ENCODE assay signal across 23 mouse cellular contexts in the genomic region with DNA sequence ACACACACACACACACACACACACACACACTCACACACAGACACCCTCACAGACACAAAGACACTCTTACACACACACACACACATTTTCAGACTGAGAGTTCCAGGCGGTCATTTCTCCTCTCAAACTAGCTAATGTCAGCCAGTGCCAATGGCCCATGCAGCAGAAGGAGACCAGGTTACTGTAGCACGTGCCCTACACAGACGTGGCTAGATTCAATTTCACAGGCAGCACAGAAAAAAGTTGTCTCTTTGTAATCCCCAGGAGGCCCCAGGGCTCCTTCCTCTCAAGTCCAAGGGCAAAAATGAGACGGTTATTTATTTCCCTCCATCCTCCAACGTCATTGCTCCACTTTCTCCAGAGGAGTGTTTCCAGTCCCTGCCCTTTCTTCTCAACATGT. TPM values are rescaled to one million over a fixed set of nuclear protein-coding genes. Genes with fewer than 3 reads are reported as not detected.
DNase-seq lines count a peak whose midpoint lies in the region; ATAC-seq and TF ChIP-seq lines count a peak whose summit lies in the region.
"Had no signal": no experiment of that assay in that cellular context is flagged by ENCODE, and none has a peak within 500 bp of the region (broad histone marks: within the 10 kb centered on the region; RNA-seq: fewer than 3 reads in every experiment).

No protein-coding gene starts in this region.

- in situ Hi-C loops in CH12.LX (cut with MboI; ENCODE audit: low pct_ligation_motif_present, low pct_unique_long_range_greater_than_20kb, low sequenced_read_pairs), result loop anchor here (10.0 kb wide), 3 partner anchors 226 to 354 kb away; no protein-coding TSS in a partner anchor

- TF ChIP-seq RAD21 in CH12.LX (IDR thresholded peaks at IDR 0.05; ENCODE audit: low read depth, low read length), result no peak

- dilution Hi-C loops in CH12.LX (cut with MboI; ENCODE audit: extremely low pct_ligation_motif_present, extremely low pct_unique_long_range_greater_than_20kb, low sequenced_read_pairs), result no loop called here

- no peaks in the 10 kb centered on the region for H3K27me3 ChIP-seq in spleen, adult 2 months (ENCODE audit: control insufficient read depth, insufficient read depth, low read length)
- H3K27me3 ChIP-seq in CH12.LX (replicated peaks), result no peaks in the 10 kb centered on the region
- no peaks in the 10 kb centered on the region for H3K27me3 ChIP-seq in splenic B cell, adult 2 months (ENCODE audit: control insufficient read depth, insufficient read depth, low read length, poor library complexity, severe bottlenecking)
- peaks cover 18% of the 10 kb centered on the region for H3K27me3 ChIP-seq in midbrain, embryonic 13.5 days

- DNase-seq in spleen, adult 2 months (ENCODE audit: low read depth in 1 of 2, low spot score in 2 of 2), result no peak
- no peak for DNase-seq in spleen, adult 18-20 months
- no peak for DNase-seq in CH12.LX (ENCODE audit: extremely low read depth)
- peak; percentile 52 for DNase-seq in splenic B cell, adult 2 months (ENCODE audit: low read depth, low spot score)
- DNase-seq in frontal cortex, postnatal 36 days (ENCODE audit: low spot score in 2 of 2), result no peak
- DNase-seq: adrenal gland, adult 2 months; adrenal gland, adult 8-10 months; adrenal gland, postnatal 10 days; adrenal gland, postnatal 14 days; adrenal gland, postnatal 25 days; adrenal gland, postnatal 36 days; cerebellum, adult 11 months; cerebellum, adult 11-12 months; cerebellum, adult 18-20 months had no signal

- H3K36me3 ChIP-seq in spleen, adult 2 months (ENCODE audit: control insufficient read depth, insufficient read depth, low read length), result peaks cover 32% of the 10 kb centered on the region
- peaks cover 27 to 79% of the 10 kb centered on the region in 2 experiments for H3K36me3 ChIP-seq in CH12.LX (replicated peaks in 1 of 2; ENCODE audit: control insufficient read depth in 1 of 2, insufficient read depth in 1 of 2, low read length in 1 of 2)
- H3K36me3 ChIP-seq in splenic B cell, adult 2 months (ENCODE audit: control insufficient read depth, insufficient read depth, low read length, poor library complexity, severe bottlenecking), result peaks cover 41% of the 10 kb centered on the region
- H3K36me3 ChIP-seq in midbrain, embryonic 13.5 days, result no peaks in the 10 kb centered on the region
- H3K36me3 ChIP-seq: G1E had no signal

- ATAC-seq in megakaryocyte-erythroid progenitor cell, adult 5-6 weeks (replicated peaks; ENCODE audit: low FRiP score, low TSS enrichment, poor library complexity, severe bottlenecking), result no peak
- ATAC-seq in midbrain, embryonic 13.5 days, result no peak
- ATAC-seq: activated CD4-positive, CD25-positive, alpha-beta regulatory T cell, adult 4 months; CD4-positive, CD25-positive, alpha-beta regulatory T cell, adult 4 months; Patski had no signal

- peak overlapping the region; percentile 96 for H3K27ac ChIP-seq in spleen, adult 2 months (ENCODE audit: insufficient read depth, low read length)
- H3K27ac ChIP-seq in CH12.LX (ENCODE audit: insufficient read depth, low read depth), result no peak overlapping the region
- H3K27ac ChIP-seq in bone marrow, adult 2 months (ENCODE audit: control insufficient read depth, insufficient read depth, low read depth, low read length, poor library complexity), result 0 out of 2 replicates have a peak overlapping the region, but pooled peaks have one; percentile 0
- H3K27ac ChIP-seq in midbrain, embryonic 13.5 days, result no peak overlapping the region

- WGBS in spleen, adult 2 months, result 30% methylated on average over 5 of the region's 5 CpGs
- WGBS in bone marrow, adult 2 months, result 33% methylated on average over 5 of the region's 5 CpGs
- WGBS in midbrain, embryonic 13.5 days, result 62% methylated on average over 5 of the region's 5 CpGs

- no peak for TF ChIP-seq CTCF in spleen, adult 2 months (IDR thresholded peaks at IDR 0.05; ENCODE audit: extremely low read depth, insufficient read depth, insufficient read length, insufficient replicate concordance)
- no peak for TF ChIP-seq CTCF in CH12.LX (conservative IDR thresholded peaks at IDR 0.05 in 1 of 2, IDR thresholded peaks at IDR 0.05 in 1 of 2; ENCODE audit: low read depth in 2 of 2, low read length in 2 of 2)
- TF ChIP-seq CTCF in bone marrow, adult 2 months (IDR thresholded peaks at IDR 0.05; ENCODE audit: control insufficient read depth, insufficient read depth, low read length), result no peak

- H3K9me3 ChIP-seq in CH12.LX (replicated peaks; ENCODE audit: low read length), result peaks cover 14% of the 10 kb centered on the region
- no peaks in the 10 kb centered on the region for H3K9me3 ChIP-seq in midbrain, embryonic 13.5 days
- H3K9me3 ChIP-seq: G1E had no signal

- no peaks in the 10 kb centered on the region for H3K79me2 ChIP-seq in CH12.LX (replicated peaks; ENCODE audit: control insufficient read depth, extremely low read depth, insufficient read depth, poor library complexity, severe bottlenecking)

- no peak overlapping the region for H3K9ac ChIP-seq in CH12.LX (ENCODE audit: insufficient read depth, low read depth)
- no peak overlapping the region for H3K9ac ChIP-seq in midbrain, embryonic 13.5 days (replicated peaks)

- no peak overlapping the region for H3K4me2 ChIP-seq in CH12.LX (ENCODE audit: insufficient read depth, low read depth, poor library complexity, severe bottlenecking)
- no peak overlapping the region for H3K4me2 ChIP-seq in midbrain, embryonic 13.5 days (replicated peaks)

- no peak for TF ChIP-seq POLR2A in spleen, adult 2 months (IDR thresholded peaks at IDR 0.05; ENCODE audit: low read depth, low read length)
- no peak for TF ChIP-seq POLR2A in CH12.LX (IDR thresholded peaks at IDR 0.05; ENCODE audit: low read depth, low read length)
- no peak for TF ChIP-seq POLR2A in bone marrow, adult 2 months (IDR thresholded peaks at IDR 0.05; ENCODE audit: borderline replicate concordance, control insufficient read depth, low read depth, low read length)

- no peak for TF ChIP-seq EP300 in CH12.LX (IDR thresholded peaks at IDR 0.05; ENCODE audit: low read length)

- peaks cover 37% of the 10 kb centered on the region; the same call in 1 of the 2 replicates for H3K4me1 ChIP-seq in spleen, adult 2 months (ENCODE audit: control insufficient read depth, insufficient read depth, insufficient read length)
- peaks cover 35 to 96% of the 10 kb centered on the region in 2 experiments for H3K4me1 ChIP-seq in CH12.LX (ENCODE audit: control insufficient read depth in 1 of 2, insufficient read depth in 2 of 2)
- H3K4me1 ChIP-seq in bone marrow, adult 2 months (ENCODE audit: control insufficient read depth, insufficient read depth, low read length), result no peaks in the 10 kb centered on the region; the same call in 1 of the 2 replicates
- no peaks in the 10 kb centered on the region for H3K4me1 ChIP-seq in midbrain, embryonic 13.5 days (replicated peaks)

- no peak overlapping the region for H3K4me3 ChIP-seq in spleen, adult 2 months (ENCODE audit: extremely low read depth, insufficient read depth, insufficient read length)
- no peak overlapping the region for H3K4me3 ChIP-seq in CH12.LX (replicated peaks in 1 of 3; ENCODE audit: low read depth in 2 of 3, low read length in 2 of 3, poor library complexity in 1 of 3)
- H3K4me3 ChIP-seq in bone marrow, adult 2 months (replicated peaks; ENCODE audit: control insufficient read depth, low read depth, low read length), result no peak overlapping the region
- no peak overlapping the region for H3K4me3 ChIP-seq in midbrain, embryonic 13.5 days (replicated peaks)

TF ChIP-seq in CH12.LX, 34 proteins besides CTCF, POLR2A, EP300 and RAD21:
- TF ChIP-seq GABPA (IDR thresholded peaks at IDR 0.05; ENCODE audit: insufficient replicate concordance, low read depth, low read length), result no peak
- TF ChIP-seq ZC3H11A (IDR thresholded peaks at IDR 0.05; ENCODE audit: low read depth, low read length), result no peak
- TF ChIP-seq BHLHE40 (IDR thresholded peaks at IDR 0.05; ENCODE audit: low read depth, low read length), result peak; percentile 75
- TF ChIP-seq RCOR1 (conservative IDR thresholded peaks at IDR 0.05; ENCODE audit: low read depth, low read length), result no peak
TF ChIP-seq in CH12.LX: peak in this region for 1.

RNA-seq across cellular contexts. Expression of gene Pax5, which starts 31.6 kb away (rescaled TPM):
- polyA plus RNA-seq in spleen, adult 2 months (2012; rRNA removed), result 131 and 166 TPM in 2 replicates
- total RNA-seq in CH12.LX (2012; rRNA removed) (19.3 and 21.8 TPM in 2 replicates), CH12.LX (2014; rRNA removed) (12.7 and 13.5 TPM in 2 replicates)
- polyA plus RNA-seq in CH12.LX (2012; ENCODE audit: insufficient read length, low read depth), result 47.4 and 57.4 TPM in 2 replicates
- 18.0 and 35.6 TPM in 2 replicates for polyA plus RNA-seq in bone marrow, adult 2 months (2011; ENCODE audit: insufficient read depth, insufficient read length, low replicate concordance, missing spikeins)
- 3.4 and 15.7 TPM in 2 replicates for total RNA-seq in megakaryocyte-erythroid progenitor cell, adult 5-6 weeks (2014; fragmentation: Nextera tagmentation)
- total RNA-seq in megakaryocyte-erythroid progenitor cell, adult 5-6 weeks (2017), result 0.04 and 0.33 TPM in 2 replicates
- 9.7 and 10.4 TPM in 2 replicates for polyA plus RNA-seq in midbrain, embryonic 13.5 days (2015; fragmentation: Nextera tagmentation; extraction: Ambion mirVana)
- total RNA-seq: MEL had no signal
- polyA plus RNA-seq: C2C12, G1E, Patski had no signal

Comparison
In these comparisons a context has a peak if more than half of its experiments do, and no peak if none do; other contexts are left out.
1. H3K27ac ChIP-seq: peak in spleen, adult 2 months (single experiment) and bone marrow, adult 2 months (single experiment); none in CH12.LX (single experiment) and midbrain, embryonic 13.5 days (single experiment).